Mouse (Mus musculus) neural tube, embryonic 11.5 days (tissue): Measurements from ENCODE around the gene Megf6. TPM values are rescaled to one million over a fixed set of nuclear protein-coding genes. Genes with fewer than 3 reads are reported as not detected.

Experiments used
- ATAC-seq: fragments of 200-750 bp; cut with Nextera tagmentation; 2 replicates; pipeline ENCODE4 v1.8.0; 2017; ENCODE audit warnings: moderate number of reproducible peaks, mild to moderate bottlenecking, moderate TSS enrichment, moderate library complexity; ENCODE audit not compliant: insufficient read depth, low FRiP score, low TSS enrichment
- DNase-seq: peaks from one replicate; pipeline ENCODE4 v3.0.0-alpha.2; 2015; ENCODE audit warnings: low spot score
- H3K27ac ChIP-seq: fragments of 300-500 bp; sonication (generic); 2 replicates; pipeline ENCODE4 v1.5.1; 2014; ENCODE audit warnings: low read depth, mild to moderate bottlenecking, low read length
- H3K27me3 ChIP-seq: fragments of 300-500 bp; sonication (generic); 2 replicates; pipeline ENCODE4 v1.6.1; 2014; ENCODE audit warnings: mild to moderate bottlenecking, low read length, mixed read lengths; ENCODE audit not compliant: control insufficient read depth, insufficient read depth
- H3K36me3 ChIP-seq: fragments of 300-500 bp; sonication (generic); 2 replicates; pipeline ENCODE4 v1.6.1; 2014; ENCODE audit warnings: mild to moderate bottlenecking, low read length, moderate library complexity, mixed read lengths; ENCODE audit not compliant: control insufficient read depth, insufficient read depth
- H3K4me1 ChIP-seq: fragments of 300-500 bp; sonication (generic); 2 replicates; pipeline ENCODE4 v1.6.1; 2014; ENCODE audit warnings: low read length, mixed read lengths; ENCODE audit not compliant: control insufficient read depth, insufficient read depth
- H3K4me2 ChIP-seq: fragments of 300-500 bp; sonication (generic); 2 replicates; pipeline ENCODE4 v1.6.1; 2014; ENCODE audit warnings: low read depth, mild to moderate bottlenecking, moderate library complexity
- H3K4me3 ChIP-seq: fragments of 300-500 bp; sonication (generic); 2 replicates; pipeline ENCODE4 v1.5.1; 2014; ENCODE audit warnings: low read depth, low read length
- H3K9ac ChIP-seq: fragments of 300-500 bp; sonication (generic); 2 replicates; pipeline ENCODE4 v1.6.1; 2014; ENCODE audit warnings: mild to moderate bottlenecking, low read length
- H3K9me3 ChIP-seq: fragments of 300-500 bp; sonication (generic); 2 replicates; pipeline ENCODE4 v1.6.1; 2016; ENCODE audit warnings: low read length; ENCODE audit not compliant: control insufficient read depth
- WGBS: fragments of 180-500 bp; shearing (Covaris S2); extraction: QIAGEN DNeasy Blood & Tissue Kit; methylation state at CpG from one replicate; pipeline ENCODE4 v1.1.7; 2014; 5-methylcytosine and 5-hydroxymethylcytosine counted together
- polyA plus RNA-seq: library from polyadenylated mRNA; unstranded; fragments of >200 nt; fragmentation: Nextera tagmentation; extraction: Ambion mirVana; gene quantifications from 2 replicates; pipeline ENCODE4 v1.2.1, GENCODE M21; 2014

The Megf6 gene
- polyA plus RNA-seq, 1 experiment from 2014 or later: 22.1 TPM

DNA sequence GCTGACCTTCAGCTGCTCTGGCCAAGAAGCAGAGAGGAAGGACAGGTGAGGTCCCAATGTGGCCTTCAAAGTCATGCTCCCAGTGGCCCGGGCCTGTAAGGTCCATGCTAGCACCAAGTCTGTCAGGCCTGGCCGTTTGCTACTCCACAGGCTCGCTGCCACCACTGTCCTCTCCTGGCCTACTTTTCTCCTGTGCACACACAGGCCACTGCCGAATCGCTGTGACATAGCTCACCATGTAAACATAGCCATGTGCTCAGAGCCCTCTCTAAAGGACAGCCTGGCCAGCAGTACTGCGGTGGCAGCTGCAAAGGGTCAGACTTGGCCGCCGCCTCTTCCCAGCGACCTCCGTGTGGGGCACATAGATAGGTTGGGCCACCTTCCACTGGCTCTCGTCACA, 16.4 kb upstream of the Megf6 start:
- Histone ChIP-seq H3K4me1 (no peaks in the 10 kb centered on the region), H3K4me2 (no peak overlapping the region), H3K27me3 (no peaks in the 10 kb centered on the region), H3K27ac (no peak overlapping the region), H3K36me3 (peaks cover 18% of the 10 kb centered on the region), H3K9ac (no peak overlapping the region), H3K9me3 (no peaks in the 10 kb centered on the region), H3K4me3 (no peak overlapping the region)
- DNase-seq (no peak), ATAC-seq (no peak)
- 80% methylated on average over 11 of the region's 11 CpGs for WGBS

- Histone ChIP-seq H3K4me1 (peaks cover 8% of the 10 kb centered on the region), H3K27me3 (no peaks in the 10 kb centered on the region), H3K9me3 (no peaks in the 10 kb centered on the region), H3K4me2 (no peak overlapping the region), H3K4me3 (no peak overlapping the region), H3K9ac (no peak overlapping the region), H3K27ac (no peak overlapping the region), H3K36me3 (peaks cover 18% of the 10 kb centered on the region)
- DNase-seq (no peak), ATAC-seq (no peak)
- 87% methylated on average over 7 of the region's 7 CpGs for WGBS
Observed at GRCm38 (mm10) chr4:154156050-154156449, 14.5 kb upstream of the Megf6 start.

DNA sequence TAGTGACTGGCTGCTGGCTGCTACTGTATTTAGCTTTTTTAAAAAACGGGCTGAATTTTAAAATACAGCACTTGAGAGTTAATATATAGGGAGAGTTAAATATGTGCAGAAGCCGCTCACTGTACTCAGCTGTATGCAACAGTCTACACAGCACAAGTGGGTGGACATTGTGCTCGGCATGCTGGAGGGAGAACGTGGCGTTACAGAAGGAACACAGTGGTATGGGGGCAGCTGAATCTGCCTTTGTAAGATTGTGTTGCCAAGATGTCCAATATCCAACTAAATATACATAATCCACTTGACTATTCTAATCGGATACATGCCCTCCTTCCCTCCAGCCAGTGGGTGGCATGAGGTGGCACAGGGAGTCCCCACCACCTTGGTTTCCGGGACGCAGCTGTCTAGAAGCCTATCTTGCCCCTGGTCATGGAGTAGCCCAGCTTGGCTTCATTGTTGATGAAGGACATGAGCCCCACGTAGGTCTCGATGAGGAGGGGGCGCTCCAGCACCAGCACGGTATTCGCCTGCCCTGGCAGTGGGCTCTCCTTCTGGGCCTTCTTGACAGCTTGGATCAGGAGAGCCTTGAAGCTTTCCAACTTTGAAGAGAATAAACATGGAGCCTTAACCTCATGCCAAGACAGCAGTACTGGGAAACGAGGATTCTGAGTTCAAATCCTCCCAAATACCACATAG, 12.4 kb upstream of the Megf6 start:
- DNase-seq (no peak), ATAC-seq (no peak)
- WGBS: 92% methylated on average over 14 of the region's 14 CpGs
- H3K27me3 ChIP-seq: no peaks in the 10 kb centered on the region
- no peak overlapping the region for H3K9ac ChIP-seq
- H3K27ac ChIP-seq: no peak overlapping the region
- H3K36me3 ChIP-seq: peaks cover 14% of the 10 kb centered on the region
- H3K9me3 ChIP-seq: no peaks in the 10 kb centered on the region
- no peak overlapping the region for H3K4me2 ChIP-seq
- H3K4me1 ChIP-seq: peaks cover 13% of the 10 kb centered on the region
- no peak overlapping the region for H3K4me3 ChIP-seq

GRCm38 (mm10) chr4:154159002-154159401, 11.5 kb upstream of the Megf6 start:
- Histone ChIP-seq H3K9me3 (no peaks in the 10 kb centered on the region), H3K36me3 (peaks cover 12% of the 10 kb centered on the region), H3K27ac (no peak overlapping the region), H3K4me1 (peaks cover 13% of the 10 kb centered on the region), H3K4me3 (no peak overlapping the region), H3K4me2 (no peak overlapping the region), H3K27me3 (no peaks in the 10 kb centered on the region), H3K9ac (no peak overlapping the region)
- DNase-seq: peak; percentile 82
- no peak for ATAC-seq
- WGBS: 20% methylated on average over 6 of the region's 6 CpGs

GRCm38 (mm10) chr4:154159961-154160537, 10.5 kb upstream of the Megf6 start:
- 3% methylated on average over 43 of the region's 47 CpGs for WGBS
- DNase-seq (peak; percentile 30), ATAC-seq (peak; percentile 54)
- H3K4me2 ChIP-seq: peak overlapping the region; percentile 64
- 0 out of 2 replicates have a peak overlapping the region, but pooled peaks have one; percentile 39 for H3K27ac ChIP-seq
- no peaks in the 10 kb centered on the region for H3K9me3 ChIP-seq
- H3K36me3 ChIP-seq: peaks cover 9% of the 10 kb centered on the region
- peak overlapping the region; percentile 63 for H3K9ac ChIP-seq
- peak overlapping the region; percentile 93 for H3K4me3 ChIP-seq
- no peaks in the 10 kb centered on the region for H3K27me3 ChIP-seq
- H3K4me1 ChIP-seq: peaks cover 13% of the 10 kb centered on the region

DNA sequence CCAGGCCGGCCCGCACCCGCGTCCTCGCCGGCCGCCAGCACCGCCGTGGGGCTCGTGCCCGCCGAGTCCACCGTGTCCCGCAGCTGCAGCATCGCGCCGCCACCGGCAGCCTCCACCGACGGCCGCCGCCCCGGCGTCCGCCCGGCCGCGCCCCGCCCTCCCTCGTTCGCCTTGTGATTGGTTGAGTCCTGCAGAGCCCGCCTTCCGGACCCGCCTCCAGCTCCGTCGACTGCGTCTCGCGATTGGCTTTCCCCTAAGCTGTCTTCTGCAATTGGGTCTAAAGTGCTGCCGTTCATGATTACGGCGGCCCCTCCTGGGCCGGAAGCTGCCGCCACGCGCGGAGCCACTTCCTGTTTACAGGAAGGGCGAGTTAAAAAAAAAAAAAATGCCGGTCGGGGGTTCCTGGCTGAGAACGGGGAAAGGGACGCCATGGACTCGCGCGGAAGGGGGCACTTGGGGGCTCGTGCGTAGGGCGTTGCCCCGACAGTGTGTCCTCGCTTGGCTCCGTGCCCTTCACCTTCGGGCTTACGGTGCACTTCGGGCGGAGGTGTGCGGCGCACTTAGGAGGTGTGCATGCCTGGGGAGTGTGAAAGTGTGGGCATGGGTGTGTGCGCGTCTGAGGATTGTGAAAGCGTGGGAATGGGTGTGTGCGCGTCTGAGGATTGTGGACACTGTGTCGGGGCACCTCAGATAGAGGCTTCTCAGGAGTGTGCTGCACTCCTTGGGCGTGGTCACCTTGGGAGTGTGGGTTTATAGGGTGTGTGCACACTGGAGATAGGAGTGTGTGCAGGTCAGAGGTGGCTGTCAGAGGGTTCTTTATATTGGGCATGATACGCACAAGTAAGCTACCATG, 9.8 kb upstream of the Megf6 start, which contains the start of gene Tprgl:
Tprgl (minus strand) TSS at position 129 of the 853 bp plus-strand sequence.
- ATAC-seq (peak; percentile 95), DNase-seq (peak; percentile 96)
- Histone ChIP-seq H3K27ac (peak within 1 kb of the TSS; percentile 39; the same call in 1 of the 2 replicates), H3K4me1 (peaks cover 13% of the 10 kb centered on the region), H3K9ac (peak within 1 kb of the TSS; percentile 72), H3K4me2 (peak within 1 kb of the TSS; percentile 89), H3K36me3 (peaks cover 7% of the 10 kb centered on the region), H3K4me3 (peak within 1 kb of the TSS; percentile 93), H3K27me3 (no peaks in the 10 kb centered on the region), H3K9me3 (no peaks in the 10 kb centered on the region)
- WGBS: under 1% methylated on average over 58 of the region's 75 CpGs

DNA sequence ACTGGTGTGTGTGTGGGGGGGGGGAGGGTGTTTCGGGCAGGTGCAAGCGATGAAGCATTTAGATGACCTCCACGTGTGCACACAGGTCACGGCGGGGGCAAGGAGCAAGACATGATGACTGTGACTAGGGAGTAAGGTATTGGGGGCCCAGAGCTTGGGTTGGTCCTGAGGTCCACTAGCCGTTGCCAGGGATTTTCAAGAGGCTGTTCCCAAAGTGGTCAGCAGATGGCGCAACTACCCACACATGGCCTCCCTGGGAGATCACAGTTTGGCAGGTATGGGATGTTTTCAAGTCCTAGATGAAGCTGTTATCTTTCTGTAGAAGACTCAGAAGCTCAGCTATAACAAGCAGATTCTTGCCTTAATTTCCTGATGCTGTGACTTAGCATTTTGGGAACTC, 7.2 kb upstream of the Megf6 start:
- DNase-seq (peak; percentile 77), ATAC-seq (no peak)
- 16% methylated on average over 7 of the region's 7 CpGs for WGBS
- H3K9me3 ChIP-seq: no peaks in the 10 kb centered on the region
- H3K4me2 ChIP-seq: no peak overlapping the region
- H3K4me1 ChIP-seq: peaks cover 13% of the 10 kb centered on the region
- H3K27me3 ChIP-seq: no peaks in the 10 kb centered on the region
- H3K4me3 ChIP-seq: no peak overlapping the region
- H3K36me3 ChIP-seq: no peaks in the 10 kb centered on the region
- no peak overlapping the region for H3K27ac ChIP-seq
- no peak overlapping the region for H3K9ac ChIP-seq

GRCm38 (mm10) chr4:154167053-154167452, 3.5 kb upstream of the Megf6 start:
- Histone ChIP-seq H3K4me3 (no peak overlapping the region), H3K4me2 (no peak overlapping the region), H3K9ac (no peak overlapping the region), H3K27ac (no peak overlapping the region), H3K9me3 (no peaks in the 10 kb centered on the region), H3K4me1 (peaks cover 17% of the 10 kb centered on the region), H3K27me3 (peaks cover 15% of the 10 kb centered on the region), H3K36me3 (no peaks in the 10 kb centered on the region)
- ATAC-seq: no peak
- 26% methylated on average over 5 of the region's 5 CpGs for WGBS
- DNase-seq: peak; percentile 69
